Mouse (Mus musculus) small intestine, adult 2 months (tissue): ENCODE data around the gene Commd4. TPM values are rescaled to one million over a fixed set of nuclear protein-coding genes. Genes with fewer than 3 reads are reported as not detected.
"Not testable (repeated sequence)": the region's sequence is repeated elsewhere in the genome, so short reads cannot be mapped to it uniquely, and the experiment has no call there.

Experiments used
- H3K27ac ChIP-seq: fragments of 200-500 bp; 2 replicates; pipeline ENCODE4 v1.5.1; 2012; ENCODE audit warnings: low read depth, low read length, control low read depth, inconsistent platforms; ENCODE audit not compliant: insufficient read depth
- H3K27me3 ChIP-seq: fragments of 200-500 bp; 2 replicates; pipeline ENCODE4 v1.6.1; 2012; ENCODE audit warnings: mild to moderate bottlenecking, moderate library complexity, low read length, inconsistent platforms; ENCODE audit not compliant: control insufficient read depth, insufficient read depth
- H3K36me3 ChIP-seq: fragments of 200-500 bp; 2 replicates; pipeline ENCODE4 v1.6.1; 2012; ENCODE audit warnings: mild to moderate bottlenecking, low read length, control low read depth, inconsistent platforms; ENCODE audit not compliant: control insufficient read depth, insufficient read depth
- H3K4me1 ChIP-seq: fragments of 200-500 bp; 2 replicates; pipeline ENCODE4 v1.6.1; 2012; ENCODE audit warnings: low read length, inconsistent platforms, mixed read lengths; ENCODE audit not compliant: control insufficient read depth, insufficient read depth, insufficient read length
- H3K4me3 ChIP-seq: fragments of 200-500 bp; 2 replicates; pipeline ENCODE4 v1.5.1; 2012; ENCODE audit warnings: low read depth, mild to moderate bottlenecking, control low read depth, inconsistent platforms, low read length, moderate library complexity
- CTCF ChIP-seq: fragments of 200-500 bp; IDR thresholded peaks from 2 replicates; pipeline ENCODE4 v1.5.1; 2012; ENCODE audit warnings: low read depth, mild to moderate bottlenecking, control low read depth, inconsistent platforms, low read length, moderate library complexity, mixed read lengths; ENCODE audit not compliant: insufficient replicate concordance, insufficient read length; ENCODE audit errors: extremely low read depth
- POLR2A ChIP-seq: fragments of 200-500 bp; IDR thresholded peaks from 2 replicates; pipeline ENCODE4 v1.6.1; 2012; ENCODE audit warnings: low read depth, mild to moderate bottlenecking, control low read depth, inconsistent platforms, low read length, moderate library complexity
- WGBS: fragments of 180-500 bp; shearing (Covaris S2); methylation state at CpG from one replicate; pipeline ENCODE4 v1.1.7; 2018; 5-methylcytosine and 5-hydroxymethylcytosine counted together
- polyA plus RNA-seq: library from polyadenylated mRNA; depleted of rRNA; stranded (reverse); fragments of >200 nt; gene quantifications from 2 replicates; pipeline ENCODE4 v1.2.3, GENCODE M21; 2012; rRNA removed

The Commd4 gene
- polyA plus RNA-seq = 91.7 and 194 TPM in 2 replicates

- Histone ChIP-seq H3K4me1 (peaks cover 10% of the 10 kb centered on the region; the same call in 1 of the 2 replicates), H3K27ac (0 out of 2 replicates have a peak within 1 kb of the TSS, but pooled peaks have one; percentile 8), H3K27me3 (no peaks in the 10 kb centered on the region), H3K36me3 (peaks cover 13% of the 10 kb centered on the region; the same call in 1 of the 2 replicates), H3K4me3 (peak within 1 kb of the TSS; percentile 82)
- WGBS = under 1% methylated on average over 24 of the region's 24 CpGs
- no peak; the same call in 1 of the 2 replicates for TF ChIP-seq POLR2A
- TF ChIP-seq CTCF = no peak; the same call in 1 of the 2 replicates
These were observed at the start of gene Commd4 for GRCm38 (mm10) chr9:57158013-57158470. Gene Commd4, minus strand, starts transcription at chr9:57158331.

DNA sequence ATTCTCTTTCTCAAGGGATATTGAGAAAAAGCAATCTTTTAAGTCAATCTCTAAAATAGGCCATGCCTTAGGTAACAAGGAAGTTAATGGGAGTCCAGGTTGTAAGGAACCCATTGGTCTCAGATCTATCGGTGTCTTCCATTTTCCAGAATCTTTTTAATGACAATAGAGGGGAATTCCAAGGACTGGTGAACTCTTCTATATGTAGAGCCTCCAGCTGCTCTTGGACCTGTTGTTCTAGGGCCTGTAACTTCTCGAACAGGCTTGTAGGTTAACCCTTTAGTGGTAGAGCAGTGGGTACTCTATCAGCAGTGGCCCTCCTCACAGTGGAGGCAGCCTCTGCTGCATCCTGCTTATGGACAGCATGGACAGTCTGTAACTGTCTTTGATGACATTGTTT, 48.8 kb upstream of the Commd4 start:
- WGBS = 59% methylated on average over 2 of the region's 2 CpGs
- Histone ChIP-seq H3K27ac (no peak overlapping the region), H3K4me1 (no peaks in the 10 kb centered on the region), H3K27me3 (no peaks in the 10 kb centered on the region), H3K36me3 (no peaks in the 10 kb centered on the region), H3K4me3 (no peak overlapping the region)
- TF ChIP-seq POLR2A (no peak), CTCF (no peak)

- not testable (repeated sequence) for H3K4me3 ChIP-seq
These were observed 45.4 kb upstream of the Commd4 start for GRCm38 (mm10) chr9:57203571-57203970.

DNA sequence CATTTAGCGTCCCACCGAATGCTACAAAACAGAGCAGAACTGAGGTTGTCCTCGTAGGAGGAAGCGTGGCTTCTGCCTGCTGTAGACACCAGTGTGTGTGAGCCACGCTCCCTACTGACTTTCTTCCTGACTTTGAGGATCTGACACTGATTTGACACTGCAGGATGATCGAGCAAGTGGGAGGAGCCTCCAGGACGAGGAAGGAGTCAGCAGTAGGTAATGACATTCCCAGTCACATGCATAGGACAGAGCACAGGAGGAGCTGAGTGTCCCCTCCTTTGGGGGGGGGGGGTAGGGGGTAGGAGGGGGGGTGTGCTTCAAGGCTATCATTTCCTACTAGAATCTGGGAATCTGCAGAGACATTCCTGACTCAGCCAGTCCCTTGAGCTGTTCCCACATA, 44.9 kb upstream of the Commd4 start:
- WGBS = 72% methylated on average over 7 of the region's 7 CpGs
- Histone ChIP-seq H3K27me3 (no peaks in the 10 kb centered on the region), H3K27ac (no peak overlapping the region), H3K36me3 (no peaks in the 10 kb centered on the region), H3K4me3 (no peak overlapping the region), H3K4me1 (no peaks in the 10 kb centered on the region)
- TF ChIP-seq CTCF (no peak), POLR2A (no peak)

More at GRCm38 (mm10) chr9:57203571-57203970, 45.4 kb upstream of the Commd4 start:
- H3K27ac ChIP-seq, H3K27me3 ChIP-seq, H3K4me1 ChIP-seq, H3K36me3 ChIP-seq: not testable (repeated sequence)
- WGBS = 77% methylated on average over 13 of the region's 13 CpGs

- 68% methylated on average over 8 of the region's 8 CpGs for WGBS
- no peaks in the 10 kb centered on the region for H3K4me1 ChIP-seq
- H3K27ac ChIP-seq = no peak overlapping the region
- no peaks in the 10 kb centered on the region for H3K27me3 ChIP-seq
- H3K36me3 ChIP-seq = no peaks in the 10 kb centered on the region
- no peak for TF ChIP-seq CTCF
- TF ChIP-seq POLR2A = no peak
- H3K4me3 ChIP-seq = no peak overlapping the region
These were observed 39.3 kb upstream of the Commd4 start for GRCm38 (mm10) chr9:57197414-57197813.

DNA sequence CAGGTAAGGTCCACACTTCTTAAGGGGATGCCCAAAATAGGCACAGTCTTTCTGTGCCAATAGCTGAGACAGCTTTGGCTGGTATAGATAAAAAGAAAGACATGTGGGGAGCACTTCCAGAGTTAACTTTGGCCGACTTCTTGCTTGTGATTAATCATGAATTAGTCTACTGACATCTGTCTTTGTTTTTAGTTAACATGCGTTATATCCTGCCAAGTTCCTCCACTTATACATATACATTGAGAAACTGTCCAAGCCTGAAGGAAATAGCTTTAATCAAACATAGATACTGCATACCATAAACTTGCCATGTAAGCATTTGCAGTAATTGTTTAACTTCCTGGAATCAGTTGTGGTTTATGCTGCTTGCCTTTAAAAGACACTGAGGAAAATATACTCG, 38.6 kb upstream of the Commd4 start:
- TF ChIP-seq CTCF (no peak), POLR2A (no peak)
- Histone ChIP-seq H3K27me3 (no peaks in the 10 kb centered on the region), H3K4me3 (no peak overlapping the region), H3K4me1 (no peaks in the 10 kb centered on the region), H3K36me3 (no peaks in the 10 kb centered on the region), H3K27ac (peak overlapping the region; percentile 12)
- 12% methylated on average over 3 of the region's 3 CpGs for WGBS

- Histone ChIP-seq H3K4me3 (no peak overlapping the region), H3K4me1 (no peaks in the 10 kb centered on the region), H3K27me3 (no peaks in the 10 kb centered on the region), H3K36me3 (no peaks in the 10 kb centered on the region), H3K27ac (no peak overlapping the region)
- 66% methylated on average over 5 of the region's 5 CpGs for WGBS
- TF ChIP-seq CTCF = no peak
- no peak for TF ChIP-seq POLR2A
These were observed 10.3 kb upstream of the Commd4 start for GRCm38 (mm10) chr9:57168411-57168810.

- no peaks in the 10 kb centered on the region for H3K36me3 ChIP-seq
- H3K27ac ChIP-seq = no peak overlapping the region
- no peak for TF ChIP-seq CTCF
- TF ChIP-seq POLR2A = no peak
- no peaks in the 10 kb centered on the region for H3K27me3 ChIP-seq
- H3K4me1 ChIP-seq = no peaks in the 10 kb centered on the region
- H3K4me3 ChIP-seq = no peak overlapping the region
- 84% methylated on average over 2 of the region's 2 CpGs for WGBS
These were observed 8.0 kb upstream of the Commd4 start for GRCm38 (mm10) chr9:57166173-57166572.
